Mouse (Mus musculus) gastrocnemius, postnatal 14 days (tissue): ENCODE results near the gene Wee1. TPM values are rescaled to one million over a fixed set of nuclear protein-coding genes. Genes with fewer than 3 reads are reported as not detected.

Experiments
- DNase-seq: peaks from one replicate; pipeline ENCODE4 v3.0.0; 2021; ENCODE audit warnings: mixed read lengths
- intact Hi-C: fragments of 180-260 bp; cut with DNase I; formaldehyde crosslinking; loops from one replicate; pipeline ENCODE4 v1.15.1; 2025; ENCODE audit warnings: low total_unique reads
- total RNA-seq, 2 experiments: library from RNA; stranded (reverse); gene quantifications; 2 replicates each; pipeline ENCODE4 v1.2.3; 2021

Gene Wee1
- total RNA-seq, 2 experiments from 2014 or later: 4.3 to 6.4 TPM

DNA sequence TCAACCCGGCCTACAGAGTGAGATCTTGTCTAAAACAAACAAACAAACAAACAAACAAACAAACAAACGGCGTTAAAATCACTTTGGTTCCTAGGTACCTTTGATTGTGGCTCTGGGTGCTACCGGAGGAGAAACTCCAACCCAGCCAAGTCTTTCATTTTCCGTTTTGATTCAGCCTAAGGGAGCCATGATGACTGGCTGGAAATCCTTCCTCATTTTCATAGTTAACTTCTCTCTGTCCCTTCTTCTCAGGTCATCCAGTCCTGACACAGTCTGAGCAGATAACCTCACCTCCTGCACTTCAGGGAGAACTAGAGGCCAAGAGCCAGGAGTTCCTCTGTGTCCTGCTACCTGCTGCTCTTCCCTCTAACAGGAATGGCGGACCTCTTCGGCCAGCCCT is 57.4 kb downstream of the Wee1 start:
- DNase-seq: no peak
- intact Hi-C loops: no loop called here

DNA sequence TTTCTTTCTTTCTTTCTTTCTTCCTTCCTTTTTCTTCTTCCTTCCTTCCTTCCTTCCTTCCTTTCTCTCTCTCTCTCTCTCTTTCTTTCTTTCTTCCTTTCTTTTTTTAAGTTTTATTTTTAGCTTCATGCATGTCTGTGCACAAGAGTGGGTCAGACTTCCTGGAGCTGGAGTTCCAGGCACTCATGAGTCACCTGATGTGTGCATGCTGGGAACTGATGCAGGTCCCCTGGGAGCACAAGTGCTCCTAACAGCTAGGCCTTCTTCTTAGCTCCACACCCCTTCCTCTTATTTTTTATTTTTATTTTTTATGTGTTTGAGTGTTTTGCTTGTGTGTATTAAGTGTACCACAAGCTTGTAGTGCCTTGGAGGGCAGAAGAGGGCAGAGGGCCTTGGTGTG is 58.8 kb downstream of the Wee1 start:
- intact Hi-C loops: no loop called here
- DNase-seq: no peak

DNA sequence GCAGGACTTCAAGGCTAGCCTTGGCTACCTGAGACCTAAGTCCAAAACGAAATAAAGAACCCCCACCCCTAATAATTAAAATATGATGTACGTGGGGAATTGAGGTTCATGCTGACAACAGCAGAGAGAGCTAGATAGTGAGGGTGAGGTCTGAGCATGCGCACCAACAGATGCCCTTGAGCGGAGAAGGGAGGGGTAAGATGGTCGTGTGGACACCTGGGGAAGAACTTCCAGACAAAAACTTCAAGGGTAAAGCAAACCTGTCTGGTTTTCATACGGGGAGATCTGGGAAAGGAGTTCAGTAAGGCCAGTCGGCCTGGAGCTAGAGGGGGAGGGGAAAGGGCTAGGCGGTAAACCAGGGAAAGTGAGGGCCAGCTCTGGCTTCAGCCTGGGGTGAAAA is 59.6 kb downstream of the Wee1 start:
- intact Hi-C loops: no loop called here

DNA sequence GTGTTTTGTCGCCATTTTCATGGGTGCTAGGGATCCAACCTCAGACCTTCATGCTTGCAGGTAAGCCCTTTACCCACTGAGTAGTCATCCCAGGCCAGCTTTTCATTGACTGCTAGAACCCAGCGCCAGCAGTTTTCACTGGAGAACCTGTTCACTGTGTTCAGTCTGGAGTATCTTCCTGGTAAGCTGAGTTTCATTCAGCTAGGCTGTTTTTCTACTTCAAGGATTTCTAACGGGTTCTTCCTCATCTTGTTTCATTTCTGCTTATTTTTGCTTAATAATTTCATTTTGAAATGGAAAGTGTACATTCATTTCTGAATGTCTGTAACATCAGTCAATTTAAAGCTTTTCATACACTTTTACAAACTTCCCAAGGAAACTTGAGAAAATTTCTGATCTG is 62.8 kb downstream of the Wee1 start:
- intact Hi-C loops: no loop called here
- DNase-seq: no peak

More for the DNA sequence above, 59.6 kb downstream of the Wee1 start:
- DNase-seq: no peak

DNA sequence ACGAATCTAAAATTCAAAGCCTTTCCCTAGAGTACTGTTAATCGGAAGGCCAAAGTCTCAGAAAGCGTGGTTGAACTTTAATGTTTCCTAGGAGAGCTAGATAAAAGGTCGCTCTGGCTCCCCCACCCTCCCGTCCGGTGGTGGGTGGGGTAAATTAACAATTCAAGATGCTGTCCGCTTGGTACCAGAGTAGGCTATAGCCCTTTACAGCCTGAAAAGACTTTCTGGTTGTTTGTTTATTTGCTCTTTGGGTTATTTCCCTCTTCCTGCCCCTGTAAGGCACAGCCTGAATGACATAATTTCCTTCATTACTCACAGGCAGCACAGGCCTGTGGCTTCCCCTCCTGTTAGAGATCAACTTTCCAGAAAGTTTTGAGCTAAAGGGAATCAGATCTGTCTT is 68.1 kb downstream of the Wee1 start:
- DNase-seq: no peak
- intact Hi-C loops: no loop called here

Other genes starting within 250 kb of the Wee1 start
- 10 to 100 TPM; 50.2 to 57.4 TPM for gene Dennd5a, start 161.6 kb upstream of the Wee1 start, total RNA-seq
- 10 to 100 TPM; 28.8 to 32.6 TPM for gene Tmem41b, start 135.1 kb upstream of the Wee1 start, total RNA-seq
- gene Ipo7, start 103.8 kb upstream of the Wee1 start, total RNA-seq: 10 to 100 TPM; 68.5 to 68.6 TPM
- 1 to 10 TPM; 7.0 to 7.9 TPM for gene Zfp143, start 60.8 kb upstream of the Wee1 start, total RNA-seq
- gene Swap70, start 99.7 kb downstream of the Wee1 start, total RNA-seq: 1 to 10 TPM; 8.3 to 9.0 TPM